Mouse (Mus musculus): ENCODE data around the gene Ofcc1. TPM values are rescaled to one million over a fixed set of nuclear protein-coding genes. Genes with fewer than 3 reads are reported as not detected.

Gene Ofcc1
- total and polyA plus RNA-seq, 3 experiments: 0.27 TPM; not detected in 2

- ATAC-seq (ENCODE audit: extremely low read depth, insufficient number of reproducible peaks, low FRiP score, poor library complexity, severe bottlenecking) (no peak), DNase-seq (ENCODE audit: low spot score) (no peak)
- Histone ChIP-seq H3K27me3 (ENCODE audit: insufficient read depth, low read length) (no peaks in the 10 kb centered on the region), H3K4me3 (ENCODE audit: low read depth, low read length) (no peak overlapping the region), H3K9me3 (replicated peaks) (peaks cover 23% of the 10 kb centered on the region), H3K4me1 (ENCODE audit: insufficient read depth, low read depth, low read length) (no peaks in the 10 kb centered on the region), H3K36me3 (replicated peaks) (no peaks in the 10 kb centered on the region)
- TF ChIP-seq POLR2AphosphoS5 (IDR thresholded peaks at IDR 0.05; ENCODE audit: insufficient replicate concordance, low read depth, low read length) (no peak), GATA2 (IDR thresholded peaks at IDR 0.05; ENCODE audit: borderline replicate concordance, low read depth, low read length) (no peak), GATA1 (IDR thresholded peaks at IDR 0.05; ENCODE audit: borderline replicate concordance, low read length) (no peak), TAL1 (conservative IDR thresholded peaks at IDR 0.05; ENCODE audit: low read depth, low read length) (no peak), CTCF (IDR thresholded peaks at IDR 0.05; ENCODE audit: low read depth, low read length) (no peak)
Observed at GRCm38 (mm10) chr13:40364855-40365254, 3.6 kb upstream of the Ofcc1 start.

- Histone ChIP-seq H3K4me3 (ENCODE audit: low read depth, low read length) (no peak overlapping the region), H3K36me3 (replicated peaks) (no peaks in the 10 kb centered on the region), H3K27me3 (ENCODE audit: insufficient read depth, low read length) (no peaks in the 10 kb centered on the region), H3K9me3 (replicated peaks) (peaks cover 17% of the 10 kb centered on the region), H3K4me1 (ENCODE audit: insufficient read depth, low read depth, low read length) (no peaks in the 10 kb centered on the region)
- TF ChIP-seq CTCF (IDR thresholded peaks at IDR 0.05; ENCODE audit: low read depth, low read length) (no peak), POLR2AphosphoS5 (IDR thresholded peaks at IDR 0.05; ENCODE audit: insufficient replicate concordance, low read depth, low read length) (no peak)
- DNase-seq (ENCODE audit: low spot score): no peak
- ATAC-seq (ENCODE audit: extremely low read depth, insufficient number of reproducible peaks, low FRiP score, poor library complexity, severe bottlenecking): no peak
Observed at GRCm38 (mm10) chr13:40360692-40361091, 558 bp downstream of the Ofcc1 start.

- no peak for TF ChIP-seq CTCF (IDR thresholded peaks at IDR 0.05; ENCODE audit: low read depth, low read length)
- Histone ChIP-seq H3K9me3 (replicated peaks) (no peaks in the 10 kb centered on the region; the same call in 1 of the 2 replicates), H3K4me3 (ENCODE audit: low read depth, low read length) (no peak overlapping the region), H3K27me3 (ENCODE audit: insufficient read depth, low read length) (no peaks in the 10 kb centered on the region), H3K4me1 (ENCODE audit: insufficient read depth, low read depth, low read length) (no peaks in the 10 kb centered on the region), H3K36me3 (replicated peaks) (no peaks in the 10 kb centered on the region)
- DNase-seq (ENCODE audit: low spot score) (no peak), ATAC-seq (ENCODE audit: extremely low read depth, insufficient number of reproducible peaks, low FRiP score, poor library complexity, severe bottlenecking) (no peak)
Observed at GRCm38 (mm10) chr13:40347045-40347444, 14.2 kb downstream of the Ofcc1 start.

- Histone ChIP-seq H3K4me3 (ENCODE audit: low read depth, low read length) (no peak overlapping the region), H3K4me1 (ENCODE audit: insufficient read depth, low read depth, low read length) (no peaks in the 10 kb centered on the region), H3K36me3 (replicated peaks) (no peaks in the 10 kb centered on the region), H3K27me3 (ENCODE audit: insufficient read depth, low read length) (no peaks in the 10 kb centered on the region), H3K9me3 (replicated peaks) (0 out of 2 replicates have a peak, but pooled peaks cover 7% of the 10 kb centered on the region)
- DNase-seq (ENCODE audit: low spot score) (no peak), ATAC-seq (ENCODE audit: extremely low read depth, insufficient number of reproducible peaks, low FRiP score, poor library complexity, severe bottlenecking) (no peak)
- TF ChIP-seq TAL1 (conservative IDR thresholded peaks at IDR 0.05; ENCODE audit: low read depth, low read length) (no peak), CTCF (IDR thresholded peaks at IDR 0.05; ENCODE audit: low read depth, low read length) (no peak), GATA1 (IDR thresholded peaks at IDR 0.05; ENCODE audit: borderline replicate concordance, low read length) (no peak), GATA2 (IDR thresholded peaks at IDR 0.05; ENCODE audit: borderline replicate concordance, low read depth, low read length) (no peak), POLR2AphosphoS5 (IDR thresholded peaks at IDR 0.05; ENCODE audit: insufficient replicate concordance, low read depth, low read length) (no peak)
Observed at GRCm38 (mm10) chr13:40323301-40323700, 37.9 kb downstream of the Ofcc1 start.

- Histone ChIP-seq H3K9me3 (replicated peaks) (0 out of 2 replicates have a peak, but pooled peaks cover 5% of the 10 kb centered on the region), H3K27me3 (ENCODE audit: insufficient read depth, low read length) (no peaks in the 10 kb centered on the region), H3K36me3 (replicated peaks) (no peaks in the 10 kb centered on the region), H3K4me1 (ENCODE audit: insufficient read depth, low read depth, low read length) (no peaks in the 10 kb centered on the region), H3K4me3 (ENCODE audit: low read depth, low read length) (no peak overlapping the region)
- ATAC-seq (ENCODE audit: extremely low read depth, insufficient number of reproducible peaks, low FRiP score, poor library complexity, severe bottlenecking) (no peak), DNase-seq (ENCODE audit: low spot score) (no peak)
- no peak for TF ChIP-seq GATA1 (IDR thresholded peaks at IDR 0.05; ENCODE audit: borderline replicate concordance, low read length)
- no peak for TF ChIP-seq POLR2AphosphoS5 (IDR thresholded peaks at IDR 0.05; ENCODE audit: insufficient replicate concordance, low read depth, low read length)
- TF ChIP-seq TAL1 (conservative IDR thresholded peaks at IDR 0.05; ENCODE audit: low read depth, low read length): no peak
Observed at GRCm38 (mm10) chr13:40320814-40321525, 40.3 kb downstream of the Ofcc1 start.

GRCm38 (mm10) chr13:40317731-40318130, 43.5 kb downstream of the Ofcc1 start:
- Histone ChIP-seq H3K9me3 (replicated peaks) (peaks cover 8% of the 10 kb centered on the region; the same call in 1 of the 2 replicates), H3K4me3 (ENCODE audit: low read depth, low read length) (no peak overlapping the region), H3K4me1 (ENCODE audit: insufficient read depth, low read depth, low read length) (no peaks in the 10 kb centered on the region), H3K36me3 (replicated peaks) (no peaks in the 10 kb centered on the region), H3K27me3 (ENCODE audit: insufficient read depth, low read length) (no peaks in the 10 kb centered on the region)
- ATAC-seq (ENCODE audit: extremely low read depth, insufficient number of reproducible peaks, low FRiP score, poor library complexity, severe bottlenecking) (no peak), DNase-seq (ENCODE audit: low spot score) (no peak)
- TF ChIP-seq CTCF (IDR thresholded peaks at IDR 0.05; ENCODE audit: low read depth, low read length) (no peak), GATA2 (IDR thresholded peaks at IDR 0.05; ENCODE audit: borderline replicate concordance, low read depth, low read length) (no peak), TAL1 (conservative IDR thresholded peaks at IDR 0.05; ENCODE audit: low read depth, low read length) (no peak)

Data from G1E (cell line).